Mouse (Mus musculus) hindbrain, embryonic 13.5 days (tissue): ENCODE data around the gene Rrn3. TPM values are rescaled to one million over a fixed set of nuclear protein-coding genes. Genes with fewer than 3 reads are reported as not detected.

Source experiments
- ATAC-seq: fragments of 200-750 bp; cut with Nextera tagmentation; 2 replicates; pipeline ENCODE4 v1.8.0; 2017; ENCODE audit warnings: moderate TSS enrichment; ENCODE audit not compliant: low FRiP score
- H3K27ac ChIP-seq: fragments of 300-500 bp; sonication (generic); 2 replicates; pipeline ENCODE4 v1.5.1; 2015; ENCODE audit warnings: inconsistent platforms, mild to moderate bottlenecking, moderate library complexity
- H3K27me3 ChIP-seq: fragments of 300-500 bp; sonication (generic); 2 replicates; pipeline ENCODE4 v1.6.1; 2015; ENCODE audit warnings: mild to moderate bottlenecking, inconsistent platforms
- H3K36me3 ChIP-seq: fragments of 300-500 bp; sonication (generic); 2 replicates; pipeline ENCODE4 v1.6.1; 2015; ENCODE audit warnings: mild to moderate bottlenecking, inconsistent platforms
- H3K4me1 ChIP-seq: fragments of 300-500 bp; sonication (generic); replicated peaks from 2 replicates; pipeline ENCODE4 v1.6.1; 2015; ENCODE audit warnings: inconsistent platforms
- H3K4me2 ChIP-seq: fragments of 300-500 bp; sonication (generic); 2 replicates; pipeline ENCODE4 v1.6.1; 2015; ENCODE audit warnings: inconsistent platforms, mild to moderate bottlenecking, moderate library complexity
- H3K4me3 ChIP-seq: fragments of 300-500 bp; sonication (generic); 2 replicates; pipeline ENCODE4 v1.5.1; 2015; ENCODE audit warnings: mild to moderate bottlenecking, inconsistent platforms
- H3K9ac ChIP-seq: fragments of 300-500 bp; sonication (generic); 2 replicates; pipeline ENCODE4 v1.6.1; 2015; ENCODE audit warnings: mild to moderate bottlenecking, inconsistent platforms
- H3K9me3 ChIP-seq: fragments of 300-500 bp; sonication (generic); 2 replicates; pipeline ENCODE4 v1.6.1; 2016; ENCODE audit warnings: inconsistent platforms
- WGBS: fragments of 180-500 bp; shearing (Covaris S2); methylation state at CpG from one replicate; pipeline ENCODE4 v1.1.7; 2015; 5-methylcytosine and 5-hydroxymethylcytosine counted together
- polyA plus RNA-seq: library from polyadenylated mRNA; unstranded; fragments of >200 nt; fragmentation: Nextera tagmentation; extraction: Ambion mirVana; gene quantifications from 2 replicates; pipeline ENCODE4 v1.2.1, GENCODE M21; 2015

Gene Rrn3
- polyA plus RNA-seq, 1 experiment from 2014 or later, result 124 TPM

DNA sequence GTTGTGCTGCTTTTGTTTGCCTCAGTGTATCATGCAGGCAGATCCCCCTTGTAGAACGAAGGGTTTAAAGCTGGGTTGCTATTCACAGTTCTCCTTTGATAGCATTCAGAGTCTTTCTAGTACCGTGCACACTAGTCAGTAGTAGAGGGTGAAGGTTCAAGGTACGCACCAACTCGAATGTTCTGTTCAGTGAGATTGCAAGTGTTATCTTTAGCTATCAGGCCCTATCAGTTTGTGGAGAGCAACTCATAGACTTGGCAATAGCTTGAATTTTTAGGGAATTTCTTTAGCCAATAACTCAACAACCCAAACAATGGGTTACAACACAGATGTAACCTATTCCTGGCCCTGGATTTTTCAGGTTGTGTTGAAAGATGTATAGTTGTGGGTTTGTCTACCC, 20.7 kb downstream of the Rrn3 start:
- no peak overlapping the region for H3K27ac ChIP-seq
- H3K36me3 ChIP-seq, result peaks cover 90% of the 10 kb centered on the region
- H3K4me1 ChIP-seq, result no peaks in the 10 kb centered on the region
- H3K4me2 ChIP-seq, result no peak overlapping the region
- H3K9me3 ChIP-seq, result no peaks in the 10 kb centered on the region
- H3K9ac ChIP-seq, result no peak overlapping the region
- no peak for ATAC-seq
- H3K27me3 ChIP-seq, result no peaks in the 10 kb centered on the region
- no peak overlapping the region for H3K4me3 ChIP-seq
- WGBS, result 92% methylated on average over 4 of the region's 4 CpGs

DNA sequence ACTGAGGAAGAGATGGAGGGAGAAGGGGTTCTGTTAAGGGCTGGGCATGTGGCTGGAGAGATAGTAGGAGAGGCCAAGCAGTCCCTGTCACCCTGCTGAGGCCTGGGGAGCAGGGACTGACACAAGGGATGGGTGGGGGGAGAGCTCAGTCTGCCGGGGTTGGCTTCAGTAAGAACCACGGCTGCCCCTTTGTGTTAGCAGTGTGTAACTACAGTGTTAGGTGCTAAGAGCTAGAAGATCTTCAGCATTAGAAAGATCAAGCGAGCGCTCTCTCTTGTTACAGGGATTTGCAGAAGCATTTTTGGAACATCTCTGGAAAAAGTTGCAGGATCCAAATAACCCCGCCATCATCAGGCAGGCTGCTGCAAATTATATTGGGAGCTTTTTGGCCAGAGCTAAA, 24.2 kb downstream of the Rrn3 start:
- H3K4me1 ChIP-seq, result no peaks in the 10 kb centered on the region
- no peak for ATAC-seq
- H3K9ac ChIP-seq, result no peak overlapping the region
- H3K27ac ChIP-seq, result no peak overlapping the region
- WGBS, result 89% methylated on average over 5 of the region's 5 CpGs
- H3K36me3 ChIP-seq, result peaks cover 92% of the 10 kb centered on the region
- H3K27me3 ChIP-seq, result no peaks in the 10 kb centered on the region
- no peak overlapping the region for H3K4me3 ChIP-seq
- H3K4me2 ChIP-seq, result no peak overlapping the region
- no peaks in the 10 kb centered on the region for H3K9me3 ChIP-seq

DNA sequence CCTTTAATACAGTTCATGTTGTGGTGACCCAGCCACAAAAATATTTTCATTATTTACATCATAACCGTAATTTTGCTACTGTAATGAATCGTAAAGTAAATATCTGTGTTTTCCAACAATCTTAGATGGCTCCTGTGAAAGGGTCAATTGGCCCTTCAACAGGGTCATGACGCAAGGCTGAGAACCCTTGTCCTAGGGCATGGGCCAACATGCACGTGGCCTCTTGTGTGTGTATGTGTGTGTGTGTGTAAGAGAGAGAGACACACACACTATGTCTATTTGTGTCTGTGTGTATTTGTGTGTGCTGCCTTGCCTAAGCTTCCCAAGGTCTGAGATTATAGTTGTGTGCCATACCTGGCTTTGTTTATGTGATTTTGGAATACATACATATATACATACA, 27.1 kb downstream of the Rrn3 start:
- 97% methylated on average over 4 of the region's 4 CpGs for WGBS
- H3K27ac ChIP-seq, result no peak overlapping the region
- H3K4me1 ChIP-seq, result no peaks in the 10 kb centered on the region
- no peak for ATAC-seq
- peaks cover 96% of the 10 kb centered on the region for H3K36me3 ChIP-seq
- H3K4me3 ChIP-seq, result no peak overlapping the region
- H3K9ac ChIP-seq, result no peak overlapping the region
- H3K27me3 ChIP-seq, result no peaks in the 10 kb centered on the region
- no peaks in the 10 kb centered on the region for H3K9me3 ChIP-seq
- H3K4me2 ChIP-seq, result no peak overlapping the region

DNA sequence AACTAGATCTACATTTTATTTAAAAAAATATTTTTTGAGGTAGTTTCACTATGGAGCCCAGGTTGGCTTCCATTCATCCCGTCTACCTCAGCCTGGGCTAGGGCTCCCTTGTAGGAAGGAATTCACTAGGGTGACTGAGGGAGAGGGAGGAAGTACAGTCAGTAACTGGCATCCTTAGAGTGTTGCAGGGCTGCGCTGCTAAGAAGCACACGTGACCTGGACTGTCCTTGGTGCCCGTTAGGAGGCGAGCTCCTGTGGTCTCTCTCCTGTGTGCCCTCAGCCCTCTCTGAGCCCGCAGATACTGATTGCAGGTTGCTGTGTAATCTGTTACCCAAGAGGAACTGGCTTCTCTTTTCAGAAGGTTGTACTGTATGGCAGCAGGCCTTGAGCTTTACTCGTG, 27.9 kb downstream of the Rrn3 start:
- WGBS, result 95% methylated on average over 7 of the region's 7 CpGs
- Histone ChIP-seq H3K9me3 (no peaks in the 10 kb centered on the region), H3K36me3 (peaks cover 99% of the 10 kb centered on the region), H3K27ac (no peak overlapping the region), H3K27me3 (no peaks in the 10 kb centered on the region), H3K4me1 (no peaks in the 10 kb centered on the region), H3K9ac (no peak overlapping the region), H3K4me2 (no peak overlapping the region), H3K4me3 (no peak overlapping the region)
- ATAC-seq, result no peak

DNA sequence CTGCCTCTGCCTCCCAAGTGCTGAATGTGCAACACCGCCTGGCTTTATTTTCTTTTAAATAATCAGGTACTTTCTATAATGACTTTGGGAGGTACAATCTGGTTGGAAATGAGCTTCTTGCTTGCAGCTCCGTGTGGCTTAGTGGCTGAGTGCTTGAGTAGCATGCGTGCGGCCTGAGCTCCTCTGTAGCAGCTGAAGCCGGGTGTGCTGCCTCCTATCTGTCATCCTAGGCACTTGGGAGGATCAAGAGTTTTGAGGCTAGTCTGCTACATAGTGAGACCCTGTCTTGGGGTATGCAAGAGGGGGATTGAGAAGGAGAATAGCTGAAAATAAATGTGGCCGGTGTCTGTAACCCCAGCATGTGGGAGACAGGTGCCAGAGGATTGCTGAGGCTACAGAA, 31.6 kb downstream of the Rrn3 start:
- Histone ChIP-seq H3K36me3 (peaks cover 92% of the 10 kb centered on the region), H3K9me3 (no peaks in the 10 kb centered on the region), H3K4me1 (no peaks in the 10 kb centered on the region), H3K4me2 (no peak overlapping the region), H3K27ac (no peak overlapping the region), H3K27me3 (no peaks in the 10 kb centered on the region), H3K4me3 (no peak overlapping the region), H3K9ac (no peak overlapping the region)
- ATAC-seq, result no peak
- 94% methylated on average over 6 of the region's 6 CpGs for WGBS

DNA sequence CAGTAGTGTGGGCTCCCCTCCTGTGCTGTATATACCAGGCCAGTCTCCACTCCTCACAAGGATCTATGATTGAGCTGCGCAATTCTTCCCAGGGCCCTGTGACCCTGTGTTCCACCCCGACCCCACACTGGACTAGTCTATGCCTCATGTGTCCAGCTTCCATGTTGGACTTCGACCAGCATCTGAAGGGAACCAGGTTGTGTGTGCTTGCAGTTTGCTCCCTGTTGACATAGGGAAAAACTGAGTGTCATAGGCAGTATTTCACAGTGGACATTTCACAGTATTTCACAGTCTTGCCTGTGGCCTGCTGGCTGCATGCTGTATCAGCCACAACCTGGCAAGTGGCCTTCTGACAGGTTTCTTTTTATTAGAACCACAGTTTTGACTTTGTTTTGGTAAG, 32.7 kb downstream of the Rrn3 start:
- ATAC-seq, result no peak
- Histone ChIP-seq H3K9me3 (no peaks in the 10 kb centered on the region), H3K4me1 (peaks cover 3% of the 10 kb centered on the region; the same call in 1 of the 2 replicates), H3K27ac (no peak overlapping the region), H3K36me3 (peaks cover 83% of the 10 kb centered on the region), H3K27me3 (no peaks in the 10 kb centered on the region), H3K4me3 (no peak overlapping the region), H3K4me2 (no peak overlapping the region), H3K9ac (no peak overlapping the region)
- WGBS, result over 99% methylated on average over 3 of the region's 3 CpGs

DNA sequence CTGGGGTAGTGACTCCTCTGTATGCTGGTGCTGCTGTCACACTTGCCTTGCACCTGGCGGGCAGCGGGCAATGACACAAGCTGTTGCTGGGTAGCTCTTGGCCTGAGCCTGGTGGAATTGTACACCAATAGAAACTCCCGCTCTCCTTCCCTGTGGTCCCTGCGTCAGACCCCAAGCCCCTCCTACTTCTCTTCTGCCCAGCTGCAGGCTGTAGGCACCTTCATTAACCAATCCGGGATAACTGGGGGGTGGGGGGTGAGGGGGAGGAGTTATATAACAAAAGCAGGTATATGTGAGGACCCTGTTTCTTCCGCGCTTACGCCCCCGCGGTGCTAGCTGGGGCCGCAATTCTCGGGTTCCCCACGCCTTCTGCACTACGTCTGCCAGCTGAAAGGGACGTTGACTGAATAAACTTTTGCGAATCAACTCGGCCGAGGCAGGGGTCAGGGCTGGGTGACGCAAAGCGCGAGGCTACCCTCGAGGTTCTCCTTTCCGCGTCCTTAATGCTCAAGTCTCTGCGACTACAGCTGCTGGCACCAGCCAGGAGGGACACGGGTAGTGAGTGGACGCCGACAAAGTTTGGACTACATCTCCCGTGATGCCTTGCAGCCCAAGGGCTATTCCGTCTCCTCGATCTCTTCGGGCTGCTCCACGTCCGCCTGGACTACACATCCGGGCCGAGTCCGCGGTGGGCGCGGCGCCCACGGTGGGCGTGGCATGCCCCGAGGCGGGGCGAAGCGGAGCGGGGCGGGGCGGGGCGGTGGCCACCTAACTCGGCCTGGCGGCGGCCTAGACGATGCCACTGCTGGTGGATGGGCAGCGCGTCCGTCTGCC, 38.3 kb downstream of the Rrn3 start, which contains the start of gene Ntan1:
Gene Ntan1 (plus strand): TSS at position 286 of the 834 bp plus-strand sequence.
- peak; percentile 96 for ATAC-seq
- no peaks in the 10 kb centered on the region for H3K27me3 ChIP-seq
- peak within 1 kb of the TSS; percentile 95 for H3K9ac ChIP-seq
- H3K4me2 ChIP-seq, result peak within 1 kb of the TSS; percentile 64
- under 1% methylated on average over 58 of the region's 58 CpGs for WGBS
- H3K36me3 ChIP-seq, result peaks cover 31% of the 10 kb centered on the region
- peak within 1 kb of the TSS; percentile 78 for H3K4me3 ChIP-seq
- H3K27ac ChIP-seq, result peak within 1 kb of the TSS; percentile 98
- no peaks in the 10 kb centered on the region for H3K9me3 ChIP-seq
- peaks cover 32% of the 10 kb centered on the region for H3K4me1 ChIP-seq

DNA sequence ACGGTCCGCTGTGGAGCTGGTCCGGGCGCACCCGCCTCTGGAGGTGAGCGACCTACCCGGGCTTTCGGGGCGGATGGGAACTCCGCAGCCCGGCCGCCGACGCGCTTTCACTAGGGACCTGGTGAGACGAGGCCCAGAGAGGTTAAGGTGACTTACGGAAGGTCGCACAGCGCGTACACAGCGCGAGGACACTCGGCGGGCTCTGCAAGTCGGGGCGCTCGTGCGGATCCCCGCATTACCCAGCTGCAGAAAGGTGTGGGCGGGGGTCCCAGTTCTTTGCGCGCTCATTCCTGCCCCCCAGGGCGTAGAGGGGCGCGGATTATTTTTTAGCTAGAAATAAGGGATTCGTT, 38.9 kb downstream of the Rrn3 start:
- H3K4me1 ChIP-seq, result peaks cover 32% of the 10 kb centered on the region
- H3K27me3 ChIP-seq, result no peaks in the 10 kb centered on the region
- WGBS, result under 1% methylated on average over 36 of the region's 36 CpGs
- H3K36me3 ChIP-seq, result peaks cover 29% of the 10 kb centered on the region
- peak overlapping the region; percentile 64 for H3K4me2 ChIP-seq
- no peaks in the 10 kb centered on the region for H3K9me3 ChIP-seq
- peak overlapping the region; percentile 95 for H3K9ac ChIP-seq
- ATAC-seq, result peak; percentile 53; the same call in 1 of the 2 replicates
- H3K27ac ChIP-seq, result peak overlapping the region; percentile 98
- peak overlapping the region; percentile 78 for H3K4me3 ChIP-seq

DNA sequence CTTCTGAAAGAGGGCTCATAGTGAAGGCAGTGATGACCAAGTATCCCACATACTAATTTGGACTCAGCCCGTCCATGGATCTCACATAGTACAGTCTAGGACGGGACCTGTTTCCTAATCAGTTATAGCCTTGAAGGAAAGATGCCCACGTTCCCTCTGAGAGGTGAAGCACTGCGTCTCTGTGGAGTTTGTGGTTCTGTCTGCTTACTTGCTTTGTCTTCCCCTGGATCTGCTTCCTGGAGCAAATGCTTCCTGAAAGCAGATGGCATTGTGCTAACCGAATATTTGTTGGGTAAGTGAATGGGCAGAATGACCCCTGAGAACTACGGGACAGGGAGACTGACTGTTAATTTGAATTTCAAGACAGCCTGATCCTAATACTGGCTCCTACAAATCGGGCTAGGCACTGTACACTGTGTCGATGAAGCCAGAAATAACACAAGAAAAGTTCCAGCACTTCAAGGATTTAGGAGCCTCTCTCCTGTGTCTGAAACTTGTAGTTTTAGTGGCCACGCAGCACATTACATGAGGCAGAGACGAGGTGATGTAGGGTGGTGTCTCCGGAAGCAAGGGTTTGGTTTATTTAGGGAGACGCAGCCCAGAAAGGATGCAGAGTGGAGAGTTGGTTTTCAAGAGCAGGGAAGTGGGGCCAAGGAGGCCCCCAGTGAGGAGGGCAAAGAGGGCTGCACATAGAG, 39.4 kb downstream of the Rrn3 start:
- no peaks in the 10 kb centered on the region for H3K27me3 ChIP-seq
- no peaks in the 10 kb centered on the region for H3K9me3 ChIP-seq
- H3K27ac ChIP-seq, result peak overlapping the region; percentile 98
- ATAC-seq, result 0 out of 2 replicates have a peak, but pooled peaks have one; percentile 0
- H3K4me2 ChIP-seq, result peak overlapping the region; percentile 64
- H3K4me3 ChIP-seq, result peak overlapping the region; percentile 78
- WGBS, result 41% methylated on average over 12 of the region's 12 CpGs
- peak overlapping the region; percentile 95 for H3K9ac ChIP-seq
- peaks cover 23% of the 10 kb centered on the region for H3K36me3 ChIP-seq
- H3K4me1 ChIP-seq, result peaks cover 32% of the 10 kb centered on the region

DNA sequence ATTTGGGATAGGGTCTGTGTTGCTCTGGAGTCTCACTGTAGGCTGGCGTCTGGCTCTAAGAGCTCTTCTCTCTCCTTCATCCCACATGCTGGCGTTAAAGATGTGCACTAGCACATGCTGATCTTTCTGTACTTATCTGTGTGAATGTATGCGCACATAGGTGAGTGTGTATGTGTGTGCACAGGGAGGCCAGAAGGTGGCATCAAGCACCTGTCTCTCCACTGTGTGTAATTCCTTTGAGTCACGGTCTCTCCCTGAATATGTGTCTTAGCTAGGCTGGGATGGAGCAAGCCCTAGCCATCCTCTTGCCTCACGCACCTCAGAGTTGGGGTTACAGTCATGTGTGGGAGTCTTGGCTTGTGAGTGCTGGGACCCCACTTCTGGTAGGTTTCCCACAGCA, 40.3 kb downstream of the Rrn3 start:
- no peak overlapping the region for H3K27ac ChIP-seq
- no peaks in the 10 kb centered on the region for H3K9me3 ChIP-seq
- no peak for ATAC-seq
- peaks cover 32% of the 10 kb centered on the region for H3K4me1 ChIP-seq
- peak overlapping the region; percentile 64 for H3K4me2 ChIP-seq
- H3K4me3 ChIP-seq, result no peak overlapping the region
- 99% methylated on average over 5 of the region's 5 CpGs for WGBS
- peaks cover 16% of the 10 kb centered on the region; the same call in 1 of the 2 replicates for H3K36me3 ChIP-seq
- 0 out of 2 replicates have a peak overlapping the region, but pooled peaks have one; percentile 95 for H3K9ac ChIP-seq
- no peaks in the 10 kb centered on the region for H3K27me3 ChIP-seq

DNA sequence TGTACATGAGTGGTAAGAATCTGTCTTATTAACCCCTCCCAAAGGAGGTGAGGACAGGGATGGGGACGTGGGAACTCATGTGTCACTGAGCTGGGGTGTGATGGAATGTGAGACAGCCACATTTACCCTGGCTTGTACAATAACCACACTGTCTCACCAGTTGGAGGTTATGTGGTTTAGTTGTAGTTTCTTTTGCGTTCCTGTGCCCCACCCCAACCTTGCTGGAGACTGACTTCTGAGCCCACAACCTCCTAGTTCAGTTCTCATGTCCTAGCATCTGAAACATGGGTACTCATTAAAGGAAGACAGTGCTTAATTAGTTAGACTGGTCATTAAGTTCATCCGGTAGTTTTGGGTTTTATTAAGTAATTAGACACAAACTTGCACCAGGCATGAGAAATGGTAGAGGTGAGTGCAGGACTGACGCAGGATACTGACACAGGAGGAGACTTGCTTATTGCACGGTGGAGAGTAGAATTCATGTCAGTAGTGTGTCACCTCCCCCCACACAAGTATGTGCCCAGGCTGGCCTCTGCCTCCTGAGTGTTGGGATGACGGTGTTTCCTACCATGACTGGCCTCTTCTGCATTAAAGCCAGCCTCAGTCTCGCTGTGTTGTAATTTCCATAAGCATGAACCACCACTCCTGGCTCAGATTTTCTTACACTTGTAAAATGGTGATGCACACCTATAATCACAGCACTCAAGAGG, 45.4 kb downstream of the Rrn3 start:
- Histone ChIP-seq H3K9me3 (no peaks in the 10 kb centered on the region), H3K9ac (no peak overlapping the region), H3K4me3 (no peak overlapping the region), H3K27me3 (no peaks in the 10 kb centered on the region), H3K4me2 (no peak overlapping the region), H3K36me3 (peaks cover 47% of the 10 kb centered on the region), H3K4me1 (peaks cover 16% of the 10 kb centered on the region), H3K27ac (no peak overlapping the region)
- 85% methylated on average over 7 of the region's 7 CpGs for WGBS
- ATAC-seq, result no peak

DNA sequence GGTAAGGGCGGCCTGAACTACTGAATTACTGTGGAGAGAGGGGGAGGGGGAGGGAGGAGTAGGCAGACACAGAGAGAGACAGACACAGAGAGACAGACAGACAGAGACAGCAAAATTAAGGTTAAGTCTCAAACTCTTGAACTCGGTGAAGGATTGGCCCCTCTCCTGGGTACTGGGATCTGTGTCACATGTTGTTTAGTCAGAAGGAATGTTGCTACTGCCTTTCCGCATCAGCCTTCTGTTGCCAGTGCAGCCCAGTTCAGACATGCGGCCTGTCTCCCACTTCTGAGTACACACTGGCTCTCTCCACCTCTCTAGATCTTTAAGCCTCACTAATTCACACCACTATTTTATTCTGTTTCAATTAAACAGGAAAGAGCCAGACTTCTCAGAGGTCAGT, 46.0 kb downstream of the Rrn3 start:
- Histone ChIP-seq H3K9me3 (no peaks in the 10 kb centered on the region), H3K4me1 (peaks cover 13% of the 10 kb centered on the region), H3K4me3 (no peak overlapping the region), H3K9ac (no peak overlapping the region), H3K27me3 (no peaks in the 10 kb centered on the region), H3K36me3 (peaks cover 52% of the 10 kb centered on the region), H3K4me2 (no peak overlapping the region), H3K27ac (no peak overlapping the region)
- 88% methylated on average over 4 of the region's 4 CpGs for WGBS
- no peak for ATAC-seq
